Mouse (Mus musculus) cortical plate, adult 2 months (tissue): ENCODE measurements around the gene Clic1.

Experiments
- CTCF ChIP-seq: fragments of 200-500 bp; IDR thresholded peaks from 2 replicates; pipeline ENCODE4 v1.5.1; 2011; ENCODE audit warnings: mild to moderate bottlenecking, control low read depth, low read length; ENCODE audit not compliant: insufficient read depth; ENCODE audit errors: extremely low read depth
- POLR2A ChIP-seq: fragments of 200-500 bp; IDR thresholded peaks from 2 replicates; pipeline ENCODE4 v1.6.1; 2011; ENCODE audit warnings: mild to moderate bottlenecking, low read length, control low read depth; ENCODE audit not compliant: insufficient read depth; ENCODE audit errors: extremely low read depth

DNA sequence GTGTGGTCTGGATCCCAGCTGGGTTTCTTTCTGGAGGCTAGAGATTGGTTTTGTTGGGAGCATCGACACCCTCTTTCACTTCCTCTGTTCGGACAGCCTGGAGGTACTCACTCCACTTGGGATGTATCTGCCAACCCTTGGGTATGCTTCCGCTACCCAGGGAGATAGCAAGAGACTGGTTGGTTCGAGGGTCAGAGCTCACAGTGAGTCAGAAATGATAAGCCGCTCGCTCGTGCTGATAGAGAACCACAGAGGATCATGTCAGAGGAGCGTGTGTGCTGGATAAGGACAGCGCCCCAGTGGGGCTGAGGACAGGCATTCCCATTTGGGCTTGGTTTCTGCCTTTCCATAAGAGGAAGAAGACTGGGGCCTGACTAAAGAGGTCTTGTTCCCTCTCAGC, 30.0 kb downstream of the Clic1 start:
- TF ChIP-seq POLR2A (no peak), CTCF (no peak)
